Mouse (Mus musculus) stomach, embryonic 16.5 days (tissue): ENCODE measurements around the gene Ccdc149. TPM values are rescaled to one million over a fixed set of nuclear protein-coding genes. Genes with fewer than 3 reads are reported as not detected.

Source experiments
- ATAC-seq: fragments of 200-750 bp; cut with Nextera tagmentation; 2 replicates; pipeline ENCODE4 v1.8.0; 2017; ENCODE audit warnings: moderate number of reproducible peaks, moderate TSS enrichment; ENCODE audit not compliant: insufficient read depth, low FRiP score
- H3K27ac ChIP-seq: fragments of 300-500 bp; sonication (generic); 2 replicates; pipeline ENCODE4 v1.5.1; 2014; ENCODE audit warnings: low read length
- H3K27me3 ChIP-seq: fragments of 300-500 bp; sonication (generic); 2 replicates; pipeline ENCODE4 v1.6.1; 2014; ENCODE audit warnings: low read length, control low read depth, mixed read lengths; ENCODE audit not compliant: control insufficient read depth, insufficient read depth
- H3K36me3 ChIP-seq: fragments of 300-500 bp; sonication (generic); 2 replicates; pipeline ENCODE4 v1.6.1; 2014; ENCODE audit warnings: low read length; ENCODE audit not compliant: control insufficient read depth, insufficient read depth
- H3K4me1 ChIP-seq: fragments of 300-500 bp; sonication (generic); 2 replicates; pipeline ENCODE4 v1.6.1; 2014; ENCODE audit warnings: low read length, control low read depth, mixed read lengths; ENCODE audit not compliant: control insufficient read depth, insufficient read depth
- H3K4me2 ChIP-seq: fragments of 300-500 bp; sonication (generic); 2 replicates; pipeline ENCODE4 v1.6.1; 2014; ENCODE audit warnings: low read depth, low read length, mixed read lengths
- H3K4me3 ChIP-seq: fragments of 300-500 bp; sonication (generic); replicated peaks from 2 replicates; pipeline ENCODE4 v1.5.1; 2014; ENCODE audit warnings: mild to moderate bottlenecking, low read length
- H3K9ac ChIP-seq: fragments of 300-500 bp; sonication (generic); 2 replicates; pipeline ENCODE4 v1.6.1; 2014; ENCODE audit warnings: low read length
- H3K9me3 ChIP-seq: fragments of 300-500 bp; sonication (generic); replicated peaks from 2 replicates; pipeline ENCODE4 v1.6.1; 2016; ENCODE audit warnings: low read length, control low read depth; ENCODE audit not compliant: control insufficient read depth
- WGBS: fragments of 180-500 bp; shearing (Covaris S2); extraction: QIAGEN DNeasy Blood & Tissue Kit; methylation state at CpG from one replicate; pipeline ENCODE4 v1.1.7; 2014; 5-methylcytosine and 5-hydroxymethylcytosine counted together
- polyA plus RNA-seq: library from polyadenylated mRNA; unstranded; fragments of >200 nt; fragmentation: Nextera tagmentation; extraction: Ambion mirVana; gene quantifications from 2 replicates; pipeline ENCODE4 v1.2.1, GENCODE M21; 2015

The Ccdc149 gene
- polyA plus RNA-seq, 1 experiment from 2014 or later = 4.3 TPM

- H3K9me3 ChIP-seq = no peaks in the 10 kb centered on the region
- no peaks in the 10 kb centered on the region for H3K4me1 ChIP-seq
- ATAC-seq = no peak
- WGBS = 85% methylated on average over 6 of the region's 6 CpGs
- H3K4me3 ChIP-seq = no peak overlapping the region
- no peaks in the 10 kb centered on the region for H3K27me3 ChIP-seq
- no peaks in the 10 kb centered on the region for H3K36me3 ChIP-seq
- H3K4me2 ChIP-seq = no peak overlapping the region
- H3K9ac ChIP-seq = no peak overlapping the region
- no peak overlapping the region for H3K27ac ChIP-seq
Measured at GRCm38 (mm10) chr5:52491496-52491895, 20.2 kb upstream of the Ccdc149 start.

GRCm38 (mm10) chr5:52487559-52488430 lies 16.5 kb upstream of the Ccdc149 start:
- Histone ChIP-seq H3K36me3 (no peaks in the 10 kb centered on the region), H3K9ac (no peak overlapping the region), H3K27ac (no peak overlapping the region), H3K27me3 (no peaks in the 10 kb centered on the region), H3K9me3 (no peaks in the 10 kb centered on the region), H3K4me1 (no peaks in the 10 kb centered on the region), H3K4me3 (no peak overlapping the region), H3K4me2 (no peak overlapping the region)
- no peak for ATAC-seq
- WGBS = 69% methylated on average over 13 of the region's 13 CpGs

- ATAC-seq = no peak
- WGBS = 5% methylated on average over 7 of the region's 7 CpGs
- H3K27ac ChIP-seq = peak overlapping the region; percentile 87
Measured at GRCm38 (mm10) chr5:52476826-52477225, 5.5 kb upstream of the Ccdc149 start.

GRCm38 (mm10) chr5:52476292-52476701 lies 5.0 kb upstream of the Ccdc149 start:
- peak; percentile 93 for ATAC-seq
- no peaks in the 10 kb centered on the region for H3K27me3 ChIP-seq
- WGBS = under 1% methylated on average over 23 of the region's 23 CpGs
- peaks cover 7% of the 10 kb centered on the region; the same call in 1 of the 2 replicates for H3K4me1 ChIP-seq
- H3K9me3 ChIP-seq = no peaks in the 10 kb centered on the region
- H3K9ac ChIP-seq = peak overlapping the region; percentile 77
- H3K4me3 ChIP-seq = peak overlapping the region; percentile 50
- H3K27ac ChIP-seq = peak overlapping the region; percentile 87
- no peaks in the 10 kb centered on the region for H3K36me3 ChIP-seq
- peak overlapping the region; percentile 76 for H3K4me2 ChIP-seq

More at GRCm38 (mm10) chr5:52476826-52477225, 5.5 kb upstream of the Ccdc149 start:
- Histone ChIP-seq H3K4me3 (peak overlapping the region; percentile 50), H3K27me3 (no peaks in the 10 kb centered on the region), H3K36me3 (no peaks in the 10 kb centered on the region), H3K4me1 (peaks cover 7% of the 10 kb centered on the region; the same call in 1 of the 2 replicates), H3K4me2 (peak overlapping the region; percentile 76), H3K9ac (peak overlapping the region; percentile 77), H3K9me3 (no peaks in the 10 kb centered on the region)

GRCm38 (mm10) chr5:52473988-52474387 lies 2.7 kb upstream of the Ccdc149 start:
- Histone ChIP-seq H3K27ac (no peak overlapping the region), H3K27me3 (no peaks in the 10 kb centered on the region), H3K9me3 (no peaks in the 10 kb centered on the region), H3K4me2 (no peak overlapping the region), H3K4me1 (peaks cover 7% of the 10 kb centered on the region; the same call in 1 of the 2 replicates), H3K9ac (no peak overlapping the region), H3K36me3 (no peaks in the 10 kb centered on the region), H3K4me3 (no peak overlapping the region)
- no peak for ATAC-seq
- 86% methylated on average over 7 of the region's 7 CpGs for WGBS

- WGBS = 50% methylated on average over 5 of the region's 5 CpGs
- H3K9me3 ChIP-seq = peaks cover under 1% of the 10 kb centered on the region
- H3K36me3 ChIP-seq = no peaks in the 10 kb centered on the region
- H3K27ac ChIP-seq = no peak overlapping the region
- peak overlapping the region; percentile 82; the same call in 1 of the 2 replicates for H3K9ac ChIP-seq
- peak; percentile 1; the same call in 1 of the 2 replicates for ATAC-seq
- H3K4me3 ChIP-seq = peak overlapping the region; percentile 70
- H3K4me1 ChIP-seq = no peaks in the 10 kb centered on the region
- peak overlapping the region; percentile 81 for H3K4me2 ChIP-seq
- H3K27me3 ChIP-seq = no peaks in the 10 kb centered on the region
Measured at GRCm38 (mm10) chr5:52470551-52470950, 770 bp downstream of the Ccdc149 start.

- H3K4me3 ChIP-seq = no peak overlapping the region
- WGBS = 76% methylated on average over 3 of the region's 3 CpGs
- ATAC-seq = no peak
Measured at GRCm38 (mm10) chr5:52467841-52468240, 3.5 kb downstream of the Ccdc149 start.

GRCm38 (mm10) chr5:52462447-52462846 lies 8.9 kb downstream of the Ccdc149 start:
- Histone ChIP-seq H3K36me3 (no peaks in the 10 kb centered on the region), H3K9me3 (peaks cover 8% of the 10 kb centered on the region), H3K9ac (no peak overlapping the region), H3K27ac (no peak overlapping the region), H3K4me3 (no peak overlapping the region), H3K27me3 (no peaks in the 10 kb centered on the region), H3K4me1 (no peaks in the 10 kb centered on the region), H3K4me2 (no peak overlapping the region)
- WGBS = 76% methylated on average over 2 of the region's 2 CpGs
- ATAC-seq = no peak

More at GRCm38 (mm10) chr5:52467841-52468240, 3.5 kb downstream of the Ccdc149 start:
- H3K4me1 ChIP-seq = no peaks in the 10 kb centered on the region
- H3K4me2 ChIP-seq = no peak overlapping the region
- H3K27me3 ChIP-seq = no peaks in the 10 kb centered on the region
- peaks cover 8% of the 10 kb centered on the region for H3K9me3 ChIP-seq
- H3K27ac ChIP-seq = no peak overlapping the region
- no peaks in the 10 kb centered on the region for H3K36me3 ChIP-seq
- no peak overlapping the region for H3K9ac ChIP-seq

- no peak for ATAC-seq
- Histone ChIP-seq H3K36me3 (no peaks in the 10 kb centered on the region), H3K4me3 (no peak overlapping the region), H3K27me3 (no peaks in the 10 kb centered on the region), H3K9ac (no peak overlapping the region), H3K4me1 (no peaks in the 10 kb centered on the region), H3K27ac (no peak overlapping the region), H3K4me2 (no peak overlapping the region), H3K9me3 (peaks cover 8% of the 10 kb centered on the region)
- WGBS = 68% methylated on average over 6 of the region's 6 CpGs
Measured at GRCm38 (mm10) chr5:52461434-52462124, 9.7 kb downstream of the Ccdc149 start.
